ENCODE assay signal across 10 mouse cellular contexts in the genomic region with DNA sequence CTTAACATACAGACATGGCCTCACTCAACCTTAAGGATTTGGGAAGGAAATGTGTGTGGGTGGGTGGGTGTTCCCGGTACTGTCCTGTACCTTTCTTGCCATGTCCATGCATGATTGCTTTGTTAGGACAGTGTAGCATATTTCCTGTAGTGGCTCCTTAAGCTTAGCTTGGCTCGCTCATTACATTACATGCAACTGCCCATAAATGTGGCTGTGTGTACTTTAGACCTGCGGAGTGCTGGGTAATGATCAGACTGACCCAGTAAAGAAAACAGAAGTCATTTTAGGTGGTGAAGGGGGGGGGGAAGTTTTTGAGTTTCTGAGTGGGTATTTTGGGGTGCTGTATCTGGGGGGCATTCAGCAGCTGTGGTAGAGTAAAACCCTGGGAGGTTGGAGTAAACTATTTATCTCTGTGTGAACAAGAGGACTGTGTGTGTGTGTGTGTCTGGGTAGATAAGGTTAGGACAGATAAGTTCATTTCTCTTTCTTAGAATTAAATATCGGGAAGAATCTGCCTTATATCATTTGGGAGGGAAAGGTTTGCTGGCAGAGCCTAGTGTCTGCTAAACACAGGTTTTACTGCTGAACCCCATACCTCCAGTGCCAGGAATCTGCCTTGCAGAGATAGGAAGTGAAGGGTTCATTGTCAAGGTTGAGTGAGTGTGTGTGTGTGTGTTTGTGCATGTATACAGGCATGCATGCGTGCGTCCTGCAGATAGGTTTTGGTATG. TPM values are rescaled to one million over a fixed set of nuclear protein-coding genes. Genes with fewer than 3 reads are reported as not detected.
DNase-seq lines count a peak whose midpoint lies in the region; ATAC-seq lines count a peak whose summit lies in the region.
"Had no signal": no experiment of that assay in that cellular context is flagged by ENCODE, and none has a peak within 500 bp of the region (broad histone marks: within the 10 kb centered on the region; RNA-seq: fewer than 3 reads in every experiment).

No protein-coding gene starts in this region.

- 90% methylated on average over 6 of the region's 6 CpGs for WGBS in forebrain, embryonic 10.5 days
- 90% methylated on average over 6 of the region's 6 CpGs for WGBS in forebrain, embryonic 12.5 days
- WGBS in heart, embryonic 16.5 days: 58% methylated on average over 6 of the region's 6 CpGs
- WGBS in liver, embryonic 15.5 days (ENCODE audit: insufficient replicate concordance): 24% methylated on average over 6 of the region's 6 CpGs

- peak overlapping the region; percentile 48 for H3K27ac ChIP-seq in forebrain, embryonic 10.5 days
- no peak overlapping the region for H3K27ac ChIP-seq in forebrain, embryonic 12.5 days
- peak overlapping the region; percentile 68 for H3K27ac ChIP-seq in heart, embryonic 16.5 days (ENCODE audit: low read length)
- peak overlapping the region; percentile 95 for H3K27ac ChIP-seq in liver, embryonic 15.5 days (replicated peaks)
- H3K27ac ChIP-seq: midbrain, embryonic 15.5 days had no signal

- no peak for DNase-seq in forebrain, embryonic 10.5 days (ENCODE audit: extremely low spot score, low spot score)
- peak; percentile 67 for DNase-seq in kidney, adult 9 months
- no peak for DNase-seq in kidney, adult 11 months
- no peak for DNase-seq in thymus, adult 18-20 months
- no peak for DNase-seq in spleen, postnatal 14 days (ENCODE audit: low spot score in 2 of 2)
- DNase-seq: forebrain, postnatal 0 days had no signal

- no peak for ATAC-seq in forebrain, embryonic 12.5 days (ENCODE audit: low FRiP score)
- ATAC-seq in heart, embryonic 16.5 days (replicated peaks; ENCODE audit: extremely low read depth, insufficient read depth, low FRiP score): no peak
- peak; percentile 63 for ATAC-seq in liver, embryonic 15.5 days (ENCODE audit: insufficient read depth)
- ATAC-seq: forebrain, postnatal 0 days; midbrain, embryonic 15.5 days had no signal

- H3K36me3 ChIP-seq in forebrain, embryonic 10.5 days (replicated peaks): no peaks in the 10 kb centered on the region
- H3K36me3 ChIP-seq in forebrain, embryonic 12.5 days (replicated peaks): no peaks in the 10 kb centered on the region
- H3K36me3 ChIP-seq in heart, embryonic 16.5 days (ENCODE audit: control insufficient read depth, insufficient read depth): no peaks in the 10 kb centered on the region
- peaks cover 40% of the 10 kb centered on the region for H3K36me3 ChIP-seq in liver, embryonic 15.5 days (replicated peaks)
- H3K36me3 ChIP-seq: midbrain, embryonic 15.5 days had no signal

- no peak overlapping the region for H3K4me2 ChIP-seq in forebrain, embryonic 12.5 days
- no peak overlapping the region for H3K4me2 ChIP-seq in heart, embryonic 16.5 days (ENCODE audit: low read depth, low read length)
- peak overlapping the region; percentile 77 for H3K4me2 ChIP-seq in liver, embryonic 15.5 days
- H3K4me2 ChIP-seq: midbrain, embryonic 15.5 days had no signal

- peaks cover 79% of the 10 kb centered on the region for H3K4me1 ChIP-seq in forebrain, embryonic 10.5 days
- peaks cover 35% of the 10 kb centered on the region for H3K4me1 ChIP-seq in forebrain, embryonic 12.5 days
- peaks cover 76% of the 10 kb centered on the region for H3K4me1 ChIP-seq in heart, embryonic 16.5 days (ENCODE audit: control insufficient read depth, insufficient read depth, low read length)
- peaks cover 85% of the 10 kb centered on the region for H3K4me1 ChIP-seq in liver, embryonic 15.5 days (replicated peaks)

- no peaks in the 10 kb centered on the region for H3K9me3 ChIP-seq in forebrain, embryonic 10.5 days
- no peaks in the 10 kb centered on the region for H3K9me3 ChIP-seq in forebrain, embryonic 12.5 days
- H3K9me3 ChIP-seq in heart, embryonic 16.5 days (replicated peaks; ENCODE audit: control insufficient read depth, low read length): no peaks in the 10 kb centered on the region
- H3K9me3 ChIP-seq in liver, embryonic 15.5 days (replicated peaks): no peaks in the 10 kb centered on the region
- H3K9me3 ChIP-seq: midbrain, embryonic 15.5 days had no signal

- H3K27me3 ChIP-seq in forebrain, embryonic 10.5 days (ENCODE audit: poor library complexity, severe bottlenecking): peaks cover 69% of the 10 kb centered on the region
- H3K27me3 ChIP-seq in forebrain, embryonic 12.5 days: peaks cover 61% of the 10 kb centered on the region
- H3K27me3 ChIP-seq in heart, embryonic 16.5 days (ENCODE audit: control insufficient read depth, insufficient read depth, low read length): no peaks in the 10 kb centered on the region
- peaks cover 7% of the 10 kb centered on the region; the same call in 1 of the 2 replicates for H3K27me3 ChIP-seq in liver, embryonic 15.5 days

- H3K4me3 ChIP-seq in forebrain, embryonic 10.5 days: no peak overlapping the region
- no peak overlapping the region for H3K4me3 ChIP-seq in forebrain, embryonic 12.5 days (replicated peaks)
- no peak overlapping the region for H3K4me3 ChIP-seq in heart, embryonic 16.5 days (ENCODE audit: low read length)
- peak overlapping the region; percentile 86 for H3K4me3 ChIP-seq in liver, embryonic 15.5 days (replicated peaks)
- H3K4me3 ChIP-seq: midbrain, embryonic 15.5 days had no signal

- no peak overlapping the region for H3K9ac ChIP-seq in forebrain, embryonic 12.5 days
- H3K9ac ChIP-seq in heart, embryonic 16.5 days (ENCODE audit: low read length): no peak overlapping the region; the same call in 1 of the 2 replicates
- H3K9ac ChIP-seq in liver, embryonic 15.5 days: peak overlapping the region; percentile 94
- H3K9ac ChIP-seq: forebrain, postnatal 0 days; midbrain, embryonic 15.5 days had no signal

RNA-seq across cellular contexts. Expression of a gene that starts 4.6 kb away (rescaled TPM):
- polyA plus RNA-seq in forebrain, embryonic 10.5 days (2016; fragmentation: Nextera tagmentation; extraction: Ambion mirVana): 27.3 and 31.5 TPM in 2 replicates
- 13.6 and 14.4 TPM in 2 replicates for polyA plus RNA-seq in forebrain, embryonic 12.5 days (2016; fragmentation: Nextera tagmentation; extraction: Ambion mirVana)
- 213 and 219 TPM in 2 replicates for polyA plus RNA-seq in heart, embryonic 16.5 days (2015; fragmentation: Nextera tagmentation; extraction: Ambion mirVana)
- 265 and 273 TPM in 2 replicates for polyA plus RNA-seq in liver, embryonic 15.5 days (2015; fragmentation: Nextera tagmentation; extraction: Ambion mirVana)
